Mouse (Mus musculus) small intestine, adult 2 months (tissue): ENCODE data around the gene Car5a. TPM values are rescaled to one million over a fixed set of nuclear protein-coding genes. Genes with fewer than 3 reads are reported as not detected.

Experiments used
- H3K27ac ChIP-seq: fragments of 200-500 bp; 2 replicates; pipeline ENCODE4 v1.5.1; 2012; ENCODE audit warnings: low read depth, low read length, control low read depth, inconsistent platforms; ENCODE audit not compliant: insufficient read depth
- H3K27me3 ChIP-seq: fragments of 200-500 bp; 2 replicates; pipeline ENCODE4 v1.6.1; 2012; ENCODE audit warnings: mild to moderate bottlenecking, moderate library complexity, low read length, inconsistent platforms; ENCODE audit not compliant: control insufficient read depth, insufficient read depth
- H3K36me3 ChIP-seq: fragments of 200-500 bp; 2 replicates; pipeline ENCODE4 v1.6.1; 2012; ENCODE audit warnings: mild to moderate bottlenecking, low read length, control low read depth, inconsistent platforms; ENCODE audit not compliant: control insufficient read depth, insufficient read depth
- H3K4me1 ChIP-seq: fragments of 200-500 bp; 2 replicates; pipeline ENCODE4 v1.6.1; 2012; ENCODE audit warnings: low read length, inconsistent platforms, mixed read lengths; ENCODE audit not compliant: control insufficient read depth, insufficient read depth, insufficient read length
- H3K4me3 ChIP-seq: fragments of 200-500 bp; 2 replicates; pipeline ENCODE4 v1.5.1; 2012; ENCODE audit warnings: low read depth, mild to moderate bottlenecking, control low read depth, inconsistent platforms, low read length, moderate library complexity
- CTCF ChIP-seq: fragments of 200-500 bp; IDR thresholded peaks from 2 replicates; pipeline ENCODE4 v1.5.1; 2012; ENCODE audit warnings: low read depth, mild to moderate bottlenecking, control low read depth, inconsistent platforms, low read length, moderate library complexity, mixed read lengths; ENCODE audit not compliant: insufficient replicate concordance, insufficient read length; ENCODE audit errors: extremely low read depth
- POLR2A ChIP-seq: fragments of 200-500 bp; IDR thresholded peaks from 2 replicates; pipeline ENCODE4 v1.6.1; 2012; ENCODE audit warnings: low read depth, mild to moderate bottlenecking, control low read depth, inconsistent platforms, low read length, moderate library complexity
- WGBS: fragments of 180-500 bp; shearing (Covaris S2); methylation state at CpG from one replicate; pipeline ENCODE4 v1.1.7; 2018; 5-methylcytosine and 5-hydroxymethylcytosine counted together
- polyA plus RNA-seq: library from polyadenylated mRNA; depleted of rRNA; stranded (reverse); fragments of >200 nt; gene quantifications from 2 replicates; pipeline ENCODE4 v1.2.3, GENCODE M21; 2012; rRNA removed

Car5a gene
- polyA plus RNA-seq, 1 experiment: 0.11 TPM

DNA sequence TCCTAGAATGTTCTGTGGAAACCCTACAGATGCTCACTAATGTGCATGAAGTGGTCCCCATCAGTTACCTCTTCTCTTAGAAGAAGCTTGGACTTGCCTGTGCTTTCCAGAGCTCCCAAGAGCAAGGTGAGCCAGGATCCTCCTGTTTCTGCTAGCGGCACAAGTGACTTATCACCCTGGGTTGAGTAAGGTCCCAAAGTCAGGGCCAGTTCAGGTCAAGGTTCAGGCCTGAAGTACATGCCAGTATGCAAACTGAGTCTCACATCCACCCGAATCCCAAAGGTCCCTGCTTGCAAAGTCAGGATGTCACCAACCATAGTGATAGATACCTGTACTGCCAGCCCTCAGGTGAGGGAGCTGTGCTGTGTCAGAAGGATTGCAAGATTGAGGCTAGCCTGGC, 74.5 kb downstream of the Car5a start:
- Histone ChIP-seq H3K27ac (no peak overlapping the region), H3K4me1 (no peaks in the 10 kb centered on the region), H3K36me3 (no peaks in the 10 kb centered on the region), H3K4me3 (no peak overlapping the region), H3K27me3 (no peaks in the 10 kb centered on the region)
- TF ChIP-seq CTCF (no peak), POLR2A (no peak)
- 77% methylated on average over 2 of the region's 2 CpGs for WGBS

DNA sequence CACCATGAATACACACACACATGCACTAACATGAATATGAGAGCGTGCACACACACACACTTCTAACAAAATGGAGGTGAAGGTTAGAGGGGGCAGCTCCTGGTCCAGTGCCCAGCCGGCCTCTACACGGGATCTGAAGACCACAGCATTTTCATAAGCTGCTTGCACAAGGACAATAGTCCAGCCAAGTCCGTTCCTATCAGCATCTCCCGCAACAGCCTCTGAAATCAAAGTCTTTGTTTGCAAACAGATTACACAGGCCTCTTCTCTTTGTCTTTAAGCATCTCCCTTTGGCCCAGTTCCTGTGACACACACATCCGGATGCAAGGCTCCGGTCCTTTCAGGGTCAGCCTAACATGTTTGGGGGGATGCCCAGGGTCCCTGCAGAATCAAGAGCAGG, 75.8 kb downstream of the Car5a start:
- Histone ChIP-seq H3K27me3 (no peaks in the 10 kb centered on the region), H3K27ac (no peak overlapping the region), H3K4me3 (no peak overlapping the region), H3K36me3 (no peaks in the 10 kb centered on the region), H3K4me1 (no peaks in the 10 kb centered on the region)
- 62% methylated on average over 7 of the region's 7 CpGs for WGBS
- TF ChIP-seq POLR2A: no peak
- TF ChIP-seq CTCF: no peak

DNA sequence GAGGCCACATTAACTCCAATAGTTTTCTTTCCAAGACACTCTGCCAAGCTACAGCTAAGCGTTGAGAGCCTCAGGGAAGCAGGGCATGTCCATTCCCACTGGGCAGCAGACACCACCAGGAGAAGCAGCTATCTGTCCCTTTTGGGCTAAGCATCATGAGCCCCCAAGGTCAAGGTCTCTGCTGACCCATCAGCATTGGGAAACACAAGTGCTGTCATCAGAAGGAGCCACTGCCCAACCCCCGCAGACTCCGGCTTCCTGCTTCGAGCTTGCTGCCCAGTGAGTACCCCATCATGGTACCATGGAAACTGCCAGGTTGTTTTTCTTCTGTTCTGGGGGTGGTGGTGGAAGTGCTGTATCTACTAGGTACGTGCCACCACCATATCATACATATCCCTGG, 76.5 kb downstream of the Car5a start:
- Histone ChIP-seq H3K36me3 (no peaks in the 10 kb centered on the region), H3K27me3 (no peaks in the 10 kb centered on the region), H3K4me3 (no peak overlapping the region), H3K27ac (no peak overlapping the region), H3K4me1 (no peaks in the 10 kb centered on the region)
- no peak for TF ChIP-seq POLR2A
- no peak for TF ChIP-seq CTCF
- 90% methylated on average over 5 of the region's 5 CpGs for WGBS

Other genes starting within 250 kb of the Car5a start
- 0.39 and 0.57 TPM in 2 replicates for gene Jph3, start 215.3 kb downstream of the Car5a start, polyA plus RNA-seq
- gene Klhdc4, start 115.3 kb downstream of the Car5a start, polyA plus RNA-seq: 7.1 and 10.8 TPM in 2 replicates
- gene Slc7a5, start 37.2 kb downstream of the Car5a start, polyA plus RNA-seq: 10.9 and 11.5 TPM in 2 replicates
- 24.7 and 34.3 TPM in 2 replicates for gene Banp, start 4.8 kb upstream of the Car5a start, polyA plus RNA-seq